Mouse (Mus musculus) thymus, postnatal 10 days (tissue): ENCODE results near the gene Ttyh1.

Experiments
- DNase-seq, 2 experiments: peaks; one replicate each; pipeline ENCODE4 v3.0.0; 2021; ENCODE audit warnings: low spot score in 2 of 2

The Ttyh1 gene

GRCm38 (mm10) chr7:4119344-4119902, at the start of gene Ttyh1:
TSS of gene Ttyh1 (plus strand) at chr7:4119408.
- DNase-seq = peak in 1 of 2 experiments; percentile 47

DNA sequence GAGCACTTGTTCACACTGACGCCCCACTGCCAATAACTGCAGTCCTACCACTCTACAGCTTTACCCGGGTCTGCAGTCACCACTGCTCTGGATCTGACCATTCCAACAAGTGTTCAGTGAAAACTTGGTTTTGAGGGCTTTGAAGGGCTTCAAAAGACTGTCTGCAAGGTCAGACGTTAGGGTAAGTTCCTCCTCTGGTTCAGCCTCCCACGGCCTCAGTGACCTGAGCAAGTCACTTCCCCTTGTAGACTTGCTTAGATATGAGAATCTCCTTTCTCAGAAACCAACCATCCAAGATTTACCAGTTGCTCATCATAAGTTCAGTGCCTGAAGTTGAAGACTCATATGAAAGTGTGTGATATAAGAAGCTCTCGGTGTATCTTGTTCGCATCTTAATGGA, 48.1 kb upstream of the Ttyh1 start:
- DNase-seq = no peak

DNA sequence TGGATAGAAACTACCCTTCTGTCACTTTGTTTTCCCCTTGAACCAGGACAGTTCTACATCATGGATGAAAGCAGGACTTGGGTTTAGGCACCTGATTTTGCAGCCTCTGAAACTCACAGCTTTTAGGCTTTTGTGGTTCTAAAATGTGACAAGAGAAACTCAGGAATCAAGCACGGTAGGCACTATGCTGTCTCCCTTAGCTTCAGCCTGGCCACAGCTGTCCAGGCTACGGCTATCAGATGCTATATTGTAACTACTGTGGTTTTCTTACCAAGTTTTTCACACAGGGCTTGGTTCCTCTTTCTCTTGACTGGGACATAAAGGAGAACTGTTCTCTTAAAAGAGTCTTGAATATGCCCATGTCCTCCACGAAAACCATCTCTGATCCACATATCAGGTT, 46.1 kb upstream of the Ttyh1 start:
- no peak for DNase-seq

- DNase-seq = no peak
Observed at GRCm38 (mm10) chr7:4079511-4079910, 39.7 kb upstream of the Ttyh1 start.

- no peak for DNase-seq
Observed at GRCm38 (mm10) chr7:4080552-4080951, 38.7 kb upstream of the Ttyh1 start.

DNA sequence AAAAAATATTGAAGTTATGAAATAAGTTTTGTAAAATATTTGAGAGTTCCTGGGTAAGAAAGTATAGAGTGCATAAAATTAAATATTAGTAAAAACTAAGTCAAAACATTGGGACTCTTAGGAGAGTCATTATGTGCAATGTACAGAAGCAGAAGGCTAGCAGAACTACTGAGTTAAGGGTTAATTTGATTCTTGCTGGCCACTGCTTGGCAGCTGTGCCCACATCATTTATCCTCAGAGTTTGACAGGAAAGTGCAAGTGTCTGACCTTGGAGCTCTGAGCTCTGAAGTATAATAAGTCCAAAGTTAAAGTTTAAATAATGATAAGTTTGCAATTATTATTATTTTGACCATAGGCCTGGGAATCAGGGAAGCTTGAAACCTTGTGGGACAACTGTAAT, 37.5 kb upstream of the Ttyh1 start:
- no peak for DNase-seq

GRCm38 (mm10) chr7:4082804-4083203, 36.4 kb upstream of the Ttyh1 start:
- peak; percentile 10 to 47 for DNase-seq

- DNase-seq = no peak
Observed at GRCm38 (mm10) chr7:4084161-4084560, 35.0 kb upstream of the Ttyh1 start.

DNA sequence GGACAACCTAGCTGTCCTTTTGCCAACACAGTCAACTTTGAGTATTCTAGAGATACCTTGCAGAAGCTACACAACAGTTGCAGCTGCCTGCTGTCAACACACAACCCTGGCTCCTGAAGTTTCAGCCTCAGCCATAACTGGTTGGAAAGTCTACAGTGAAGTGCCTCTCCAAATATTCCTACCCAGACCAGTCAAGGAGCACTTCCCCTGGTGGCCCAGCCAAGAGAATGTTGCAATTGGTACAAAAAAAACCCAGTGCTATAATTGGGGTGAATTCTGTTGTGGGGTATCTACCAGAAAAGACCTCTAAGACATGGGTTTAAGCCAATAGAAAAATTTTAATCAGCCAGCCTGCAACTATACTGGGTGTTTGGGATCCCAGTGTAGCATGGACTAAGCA, 33.6 kb upstream of the Ttyh1 start:
- DNase-seq = no peak

GRCm38 (mm10) chr7:4087238-4087895, 31.8 kb upstream of the Ttyh1 start:
- DNase-seq = peak; percentile 26

- DNase-seq = no peak
Observed at GRCm38 (mm10) chr7:4087896-4088480, 31.2 kb upstream of the Ttyh1 start.

- DNase-seq = no peak
Observed at GRCm38 (mm10) chr7:4088679-4089078, 30.5 kb upstream of the Ttyh1 start.

- no peak for DNase-seq
Observed at GRCm38 (mm10) chr7:4091170-4091569, 28.0 kb upstream of the Ttyh1 start.

GRCm38 (mm10) chr7:4098301-4098700, 20.9 kb upstream of the Ttyh1 start:
- no peak for DNase-seq

DNA sequence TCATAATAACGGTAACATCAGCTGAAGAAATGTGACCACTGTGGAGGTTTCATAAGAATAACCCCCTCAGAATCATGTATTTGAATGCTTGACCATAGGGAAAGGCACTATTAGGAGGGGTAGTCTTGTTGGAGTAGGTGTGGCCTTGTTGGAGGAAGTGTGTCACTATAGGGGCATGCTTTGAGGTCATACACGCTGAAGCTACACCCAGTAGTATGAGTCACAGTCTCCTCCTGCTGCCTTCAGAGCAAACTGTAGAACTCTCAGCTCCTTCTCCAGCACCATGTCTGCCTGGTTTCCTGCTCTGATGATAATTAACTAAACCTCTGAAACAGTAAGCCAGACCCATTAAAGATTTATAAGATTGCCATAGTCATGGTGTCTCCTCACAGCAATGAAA, 20.4 kb upstream of the Ttyh1 start:
- no peak for DNase-seq

- no peak for DNase-seq
Observed at GRCm38 (mm10) chr7:4101144-4101543, 18.1 kb upstream of the Ttyh1 start.

GRCm38 (mm10) chr7:4103411-4103810, 15.8 kb upstream of the Ttyh1 start:
- peak in 1 of 2 experiments; percentile 45 for DNase-seq

DNA sequence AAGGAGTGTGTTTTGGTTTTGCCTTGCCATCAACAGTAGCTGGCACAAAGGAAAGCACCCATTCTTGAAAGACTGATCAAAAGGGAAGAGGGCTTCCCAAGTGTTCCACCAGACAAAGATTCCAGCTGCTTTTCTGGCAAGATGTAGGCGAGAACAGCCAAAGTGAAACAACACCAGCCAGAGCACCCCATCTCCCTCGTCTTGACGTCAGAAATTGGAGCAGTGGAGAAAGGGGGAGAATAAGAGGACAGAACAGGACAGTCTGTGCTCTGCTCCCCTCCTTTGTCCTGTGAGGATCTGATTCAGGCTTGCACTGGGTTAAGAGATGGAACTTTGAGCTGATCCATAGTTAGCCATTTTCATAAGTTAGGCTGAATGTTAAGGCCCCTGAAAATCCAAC, 7.4 kb upstream of the Ttyh1 start:
- no peak for DNase-seq

- DNase-seq = no peak
Observed at GRCm38 (mm10) chr7:4117050-4117814, 2.0 kb upstream of the Ttyh1 start.

GRCm38 (mm10) chr7:4119976-4120921, 1.0 kb downstream of the Ttyh1 start:
- DNase-seq = no peak

GRCm38 (mm10) chr7:4122076-4122768, 3.0 kb downstream of the Ttyh1 start:
- no peak for DNase-seq
